Mouse (Mus musculus): ENCODE measurements around the gene Me1.

The Me1 gene

DNA sequence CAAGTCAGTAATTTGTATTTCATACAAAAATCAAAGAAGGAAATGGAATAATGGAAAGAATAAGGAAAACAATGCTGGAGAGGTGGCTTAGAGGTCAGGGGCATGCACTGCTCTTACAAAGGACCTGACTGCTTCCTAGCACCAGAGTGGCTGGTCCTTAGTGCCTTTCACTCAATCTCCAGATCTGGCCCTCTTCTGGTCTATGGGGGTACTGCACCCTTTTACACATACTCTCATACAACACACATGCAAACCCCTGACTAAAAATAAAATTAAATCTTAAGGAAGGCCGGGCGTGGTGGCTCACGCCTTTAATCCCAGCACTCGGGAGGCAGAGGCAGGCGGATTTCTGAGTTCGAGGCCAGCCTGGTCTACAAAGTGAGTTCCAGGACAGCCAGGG, 34.1 kb downstream of the Me1 start:
- in situ Hi-C loops (cut with MboI, MseI): no loop called here

DNA sequence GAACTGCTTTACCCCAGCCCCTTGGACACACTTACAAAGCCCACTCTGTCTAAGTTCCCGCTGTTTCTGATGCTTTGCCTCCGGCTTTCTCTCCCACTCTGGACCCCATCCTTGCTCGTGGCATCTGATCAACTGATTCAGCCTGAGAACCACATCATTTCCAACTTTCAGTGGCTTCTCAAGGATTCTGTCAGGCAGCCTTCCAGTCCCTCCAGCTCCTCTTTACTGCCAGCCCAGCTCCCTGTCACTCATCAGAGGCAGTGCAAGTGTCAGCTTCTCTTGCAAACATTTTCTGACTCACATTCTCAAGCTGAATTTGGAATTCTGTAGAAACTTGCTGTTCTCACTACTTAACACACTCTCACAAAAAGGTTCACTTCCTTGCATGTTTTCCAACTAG, 34.5 kb downstream of the Me1 start:
- in situ Hi-C loops (cut with MboI, MseI): no loop called here

DNA sequence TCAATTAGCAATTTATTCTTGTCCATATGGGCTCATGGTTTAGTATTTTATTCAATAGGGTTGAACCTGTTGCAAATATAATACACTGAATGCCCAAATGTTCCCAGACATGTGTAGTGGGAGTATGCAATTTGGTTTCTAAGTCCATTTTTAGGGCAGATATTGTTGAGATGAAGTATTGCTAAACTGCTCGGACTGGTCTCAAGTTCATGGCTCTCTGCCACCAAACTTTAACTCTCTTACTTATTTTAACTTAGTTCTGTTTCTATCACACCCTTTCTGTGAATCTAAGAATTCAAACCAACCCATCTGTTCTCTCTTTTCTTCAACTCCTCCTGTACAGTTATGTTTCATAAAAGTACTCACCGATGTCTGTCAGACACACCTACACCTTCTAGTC, 35.4 kb downstream of the Me1 start:
- in situ Hi-C loops (cut with MboI, MseI): no loop called here

DNA sequence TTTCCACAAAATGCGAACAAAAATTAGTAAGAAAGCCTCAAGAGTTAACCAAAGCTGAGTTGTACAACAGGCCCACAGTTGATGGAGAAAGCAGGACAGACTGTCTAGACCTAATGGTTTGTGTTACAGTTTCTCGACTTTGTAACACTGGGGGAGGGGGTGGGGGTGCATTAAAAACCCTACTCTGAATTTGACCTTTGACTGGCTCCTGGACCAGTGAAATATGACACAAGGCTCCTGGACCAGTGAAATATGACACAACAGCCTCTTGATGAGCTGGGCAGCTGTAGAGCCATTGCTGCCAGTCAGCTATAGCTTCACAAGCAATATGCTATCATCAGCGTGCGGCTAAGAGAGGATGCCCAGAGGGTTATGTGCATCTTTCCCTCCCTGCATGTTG, 37.4 kb downstream of the Me1 start:
- in situ Hi-C loops (cut with MboI, MseI): no loop called here

DNA sequence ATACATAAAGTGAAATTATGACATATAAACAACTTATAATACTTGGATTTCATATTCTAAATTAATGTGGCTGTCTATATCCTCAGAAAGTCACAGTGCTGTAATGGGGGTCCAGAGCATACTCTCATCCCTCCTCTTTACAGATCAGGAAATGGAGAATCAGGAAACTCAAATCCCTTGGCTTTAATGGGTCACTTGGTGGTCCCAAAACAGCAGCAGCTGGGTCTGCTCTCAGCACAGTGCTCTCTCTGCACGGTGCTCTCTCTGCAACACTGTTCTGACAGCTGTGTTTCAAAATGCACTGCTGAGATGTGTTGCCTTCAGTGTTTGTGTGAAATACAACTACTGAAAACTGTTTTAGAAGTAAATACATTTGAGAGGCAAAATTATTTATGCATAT, 43.6 kb downstream of the Me1 start:
- in situ Hi-C loops (cut with MboI, MseI): no loop called here

DNA sequence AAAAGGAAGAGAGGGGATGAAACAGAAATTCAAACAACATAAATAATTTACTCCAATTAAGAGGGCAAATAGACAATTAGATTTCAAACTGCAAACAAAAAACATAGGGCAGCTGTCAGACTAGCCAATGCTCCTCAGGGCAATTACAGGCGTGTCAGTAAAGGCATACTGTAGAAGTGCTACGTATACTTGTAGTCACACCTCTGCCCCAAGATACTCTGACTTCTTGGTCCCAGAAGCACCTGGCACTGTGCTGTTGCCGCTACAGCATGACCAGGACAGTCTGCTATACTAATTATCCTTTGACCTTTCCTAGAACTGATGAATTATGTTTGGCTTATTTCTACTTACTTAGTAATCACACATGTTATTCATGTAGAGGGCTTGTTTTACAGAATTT, 44.5 kb downstream of the Me1 start:
- in situ Hi-C loops (cut with MboI, MseI): no loop called here

DNA sequence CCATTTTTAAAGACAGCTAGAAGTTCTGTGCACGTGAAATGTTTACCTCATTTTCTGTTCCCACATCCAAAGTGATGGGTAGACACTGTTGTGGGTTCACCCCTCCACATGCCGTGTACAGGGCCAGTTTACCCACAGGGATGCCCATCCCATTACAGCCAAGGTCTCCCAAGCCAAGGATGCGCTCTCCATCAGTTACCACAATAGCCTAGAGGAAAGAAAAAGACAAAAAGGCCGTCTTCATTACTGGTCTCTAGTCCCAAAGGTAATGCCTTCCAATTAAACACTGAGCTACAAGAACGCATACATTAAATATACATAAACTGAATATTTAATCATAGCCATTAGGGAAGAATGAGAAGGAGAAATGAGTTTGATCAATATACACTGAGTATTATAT, 44.9 kb downstream of the Me1 start:
- in situ Hi-C loops (cut with MboI, MseI): no loop called here

DNA sequence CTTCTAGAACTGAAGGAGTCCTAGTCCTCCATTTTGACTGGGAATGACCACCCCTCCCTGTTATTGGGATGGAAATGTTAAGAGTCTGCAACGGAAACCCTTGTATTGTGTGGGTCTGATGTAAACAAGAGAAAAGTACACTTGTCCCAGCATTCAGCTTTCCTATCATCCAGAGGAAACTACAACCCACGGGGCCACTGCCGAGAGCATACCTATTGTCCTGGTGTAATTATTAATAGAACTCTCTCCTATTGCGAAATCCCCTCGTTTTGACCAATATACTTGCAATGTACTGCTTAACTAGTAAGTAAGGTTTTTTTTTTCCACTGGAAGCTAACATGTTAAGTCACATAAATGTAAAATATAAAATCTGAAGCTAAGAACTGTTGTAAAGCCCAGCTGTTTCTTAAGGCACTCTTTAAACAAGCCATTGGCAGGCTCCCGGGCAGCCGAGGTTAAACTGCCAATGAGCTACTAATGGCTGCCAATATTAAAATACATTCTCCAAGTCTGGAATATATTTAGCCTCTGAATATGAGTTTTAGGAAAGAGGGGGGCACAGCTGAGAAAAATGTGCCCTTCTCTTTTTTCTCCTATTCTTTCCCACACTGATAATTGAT, 47.7 kb downstream of the Me1 start:
- in situ Hi-C loops (cut with MboI, MseI): no loop called here

DNA sequence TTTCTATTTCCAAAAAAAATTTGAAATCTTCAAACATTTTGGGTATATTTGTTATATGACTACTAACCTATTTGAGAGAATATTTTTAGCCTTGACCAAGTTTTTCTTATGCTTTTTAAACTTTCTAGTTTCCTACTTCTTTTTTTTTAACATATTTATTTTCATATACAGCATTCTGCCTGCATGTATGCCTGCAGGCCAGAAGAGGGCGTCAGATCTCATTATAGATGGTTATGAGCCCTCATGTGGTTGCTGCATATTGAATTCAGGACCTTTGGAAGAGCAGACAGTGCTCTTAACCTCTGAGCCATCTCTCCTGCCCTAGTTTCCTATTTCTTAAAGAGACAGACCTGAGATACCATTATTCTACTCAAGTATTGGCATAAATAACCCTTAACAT, 48.9 kb downstream of the Me1 start:
- in situ Hi-C loops (cut with MboI, MseI): no loop called here

DNA sequence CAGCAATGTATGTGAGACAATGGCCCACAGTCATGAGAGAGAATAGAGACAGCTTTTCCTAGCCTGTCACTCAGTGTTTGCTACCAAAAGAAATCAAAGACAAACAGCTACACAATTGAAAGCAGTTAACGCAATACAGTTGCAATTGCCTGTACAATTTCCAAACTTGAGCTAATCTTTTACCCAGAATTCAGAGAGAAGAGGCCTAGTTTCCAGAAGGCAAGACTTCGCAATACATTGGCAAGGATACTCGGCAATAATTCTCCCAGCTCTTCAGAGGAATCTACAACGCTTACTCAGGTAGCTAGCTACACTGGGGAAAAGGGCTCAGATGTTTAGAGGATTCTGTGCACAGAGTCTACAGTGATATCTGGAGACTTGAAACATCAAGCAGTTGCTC, 52.3 kb downstream of the Me1 start:
- in situ Hi-C loops (cut with MboI, MseI): no loop called here

DNA sequence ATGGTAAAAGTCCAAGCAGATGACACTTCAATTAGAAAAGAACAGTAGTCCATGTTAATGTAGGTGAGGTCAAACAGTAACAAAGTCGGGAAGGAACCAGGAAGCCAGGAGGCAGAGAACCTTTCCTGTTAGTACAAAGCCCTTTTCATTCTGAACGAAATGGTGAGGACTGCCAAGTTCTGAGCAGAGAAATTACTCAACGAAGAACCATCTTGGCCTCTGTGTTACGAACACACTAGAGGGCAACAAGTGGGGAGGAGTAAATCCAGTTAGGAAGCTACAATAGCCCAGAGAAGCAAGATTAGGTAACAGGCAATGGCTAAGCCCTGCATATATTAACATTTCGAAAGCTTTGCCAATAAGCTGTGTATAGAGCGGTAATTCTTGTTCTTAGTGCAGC, 57.0 kb downstream of the Me1 start:
- in situ Hi-C loops (cut with MboI, MseI): no loop called here

DNA sequence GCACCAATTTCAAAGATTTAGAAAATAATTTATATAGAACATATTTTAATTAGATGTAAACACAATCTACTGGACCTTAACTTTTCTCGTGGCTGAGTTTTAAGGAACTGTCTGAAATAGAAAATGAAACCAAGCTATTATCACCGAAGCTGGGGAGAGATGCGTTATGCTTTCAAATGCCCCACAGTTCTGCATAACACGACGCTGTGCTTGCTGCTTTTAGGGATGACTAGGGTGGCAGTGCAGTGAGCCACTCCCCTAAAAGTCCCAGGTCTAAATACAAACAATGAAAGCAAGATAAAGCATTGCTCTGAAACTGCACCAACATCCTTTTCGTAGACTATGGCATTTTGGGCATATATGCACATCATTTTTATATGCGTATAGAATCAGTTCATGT, 64.6 kb downstream of the Me1 start:
- in situ Hi-C loops (cut with MboI, MseI): no loop called here

DNA sequence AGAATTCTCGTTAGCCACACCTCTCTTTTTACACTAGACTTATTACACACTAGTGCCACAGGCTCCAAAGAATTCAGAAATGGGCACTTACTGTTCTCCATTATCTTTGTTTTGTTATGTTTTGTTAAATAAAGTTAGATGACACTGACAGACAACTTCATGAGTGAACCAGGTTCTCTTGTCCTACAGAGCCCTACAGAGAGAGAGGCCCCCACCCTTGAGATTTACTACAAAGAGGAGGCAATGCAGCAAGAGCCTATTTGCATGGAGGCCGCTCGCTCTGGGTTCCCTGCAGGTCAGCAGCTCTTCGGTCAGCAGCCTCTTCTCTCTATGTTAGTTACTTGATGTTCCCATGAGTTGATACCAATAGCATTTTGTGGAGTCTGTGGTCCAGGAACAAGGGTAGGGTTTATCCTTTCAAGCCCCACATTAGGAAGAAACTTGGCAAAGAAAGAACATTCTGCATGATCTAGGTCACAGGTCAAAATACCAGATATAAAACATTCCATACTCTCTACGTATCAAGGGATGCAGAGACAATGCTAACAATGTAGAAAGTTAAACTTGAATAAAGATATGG, 65.3 kb downstream of the Me1 start:
- in situ Hi-C loops (cut with MboI, MseI): no loop called here

DNA sequence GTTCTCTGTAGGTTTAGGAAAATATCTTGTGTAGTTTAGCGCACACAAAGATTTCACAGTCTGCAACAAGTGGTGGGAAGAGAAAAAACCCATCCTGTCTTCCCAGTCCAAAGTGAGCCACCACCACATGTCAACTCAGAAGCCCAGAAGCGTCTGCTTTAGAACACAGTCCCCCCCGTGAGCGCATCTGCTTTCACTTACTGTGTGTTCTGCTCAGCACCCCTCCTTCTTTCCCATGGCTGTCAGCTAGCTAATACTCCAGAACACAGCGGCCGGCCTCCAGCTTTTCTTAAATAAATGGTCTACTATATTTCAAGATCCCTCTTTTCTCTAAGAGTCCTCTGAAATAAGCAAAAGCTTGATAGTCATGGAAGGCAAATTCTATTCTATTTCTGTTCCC, 66.4 kb downstream of the Me1 start:
- in situ Hi-C loops (cut with MboI, MseI): no loop called here

DNA sequence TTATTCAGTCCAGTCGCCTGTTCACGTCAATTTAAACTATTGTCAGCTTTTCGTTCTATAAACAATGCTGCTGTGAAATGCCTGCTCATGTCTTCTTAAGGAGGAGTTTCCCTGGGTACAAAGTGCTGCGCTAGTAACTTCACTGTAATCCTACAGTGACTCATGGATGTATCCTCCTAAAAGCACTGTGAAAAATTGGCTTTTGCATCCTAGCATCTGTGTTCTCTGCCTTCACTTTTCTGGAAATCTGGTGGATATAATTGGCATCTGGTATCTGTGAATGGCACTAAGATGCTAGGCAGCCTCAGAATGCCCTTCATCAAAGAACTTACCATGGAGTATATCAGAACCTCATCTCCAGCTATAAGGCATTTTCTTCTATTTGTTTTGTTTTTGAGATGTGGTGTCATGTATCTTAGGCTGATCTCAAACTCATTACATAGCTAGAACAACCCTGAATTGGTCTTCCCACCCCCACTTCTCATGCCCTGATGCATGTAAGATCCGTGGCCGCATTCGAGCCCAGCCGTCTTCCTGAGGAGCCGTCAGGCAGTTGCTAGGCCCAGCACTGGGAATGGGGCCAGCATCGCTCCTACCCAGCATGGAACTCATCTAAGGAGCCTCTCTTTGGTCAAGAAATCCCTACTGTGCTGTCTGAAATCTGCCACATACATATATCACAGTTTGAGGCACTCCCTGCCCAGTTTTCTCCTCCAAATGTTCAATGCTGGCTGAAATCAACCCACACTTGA, 67.8 kb downstream of the Me1 start:
- in situ Hi-C loops (cut with MboI, MseI): no loop called here

DNA sequence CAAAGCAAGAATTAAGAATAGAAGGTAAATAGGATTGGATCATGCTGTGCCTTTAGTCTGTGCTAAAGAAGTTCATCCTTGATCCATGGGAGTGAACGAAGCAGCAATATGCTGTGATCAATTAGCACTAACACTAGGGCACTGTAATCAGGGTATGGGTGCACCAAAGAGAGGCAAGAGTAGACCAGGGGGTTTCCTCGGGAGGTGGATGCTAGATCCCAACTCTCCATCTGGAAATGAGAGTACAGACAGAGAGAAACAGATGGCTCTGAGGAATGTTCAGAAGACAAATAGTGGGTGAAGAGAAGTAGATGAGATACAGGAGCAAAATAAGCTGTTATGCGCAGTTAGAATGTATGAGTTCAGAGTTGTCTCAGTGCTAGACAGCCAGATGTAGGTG, 68.8 kb downstream of the Me1 start:
- in situ Hi-C loops (cut with MboI, MseI): no loop called here

DNA sequence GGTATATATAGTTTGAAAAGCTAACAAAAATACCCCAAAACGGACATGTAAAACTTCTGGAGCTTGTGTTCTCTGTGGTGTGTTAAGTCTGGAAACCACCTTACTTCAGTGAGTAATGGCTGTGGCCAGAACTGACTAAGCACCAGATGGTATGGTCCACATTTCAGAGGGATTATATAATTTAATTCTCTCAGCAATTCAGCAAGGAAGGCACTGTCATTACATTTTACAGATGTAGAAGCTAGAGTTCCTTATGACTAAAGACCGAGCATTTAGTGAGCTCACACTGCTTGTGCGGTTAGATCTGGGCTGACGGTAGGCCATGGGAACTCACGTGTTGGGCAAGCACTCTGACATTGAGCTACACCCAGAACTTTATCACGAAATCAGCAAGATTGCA, 71.0 kb downstream of the Me1 start:
- in situ Hi-C loops (cut with MboI, MseI): no loop called here

DNA sequence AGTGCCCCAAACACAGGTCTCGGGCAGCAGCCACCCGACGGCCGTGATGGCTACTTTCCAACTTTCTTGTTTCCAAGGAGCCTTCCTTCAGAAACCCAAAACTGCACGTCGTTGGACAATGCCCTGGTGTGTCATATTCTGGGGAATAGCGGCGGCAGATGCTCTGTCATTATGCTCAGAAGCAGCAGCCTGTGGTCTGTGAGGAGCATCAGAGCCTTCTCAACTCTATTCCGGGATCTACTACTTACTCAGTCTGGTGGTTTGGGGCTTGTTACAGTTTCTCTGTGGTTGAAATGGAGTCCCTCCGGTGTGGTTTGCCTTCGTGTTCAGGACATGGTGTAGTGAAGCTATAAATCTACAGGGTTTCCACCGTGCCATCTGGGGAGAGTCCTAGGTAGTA, 71.7 kb downstream of the Me1 start:
- in situ Hi-C loops (cut with MboI, MseI): no loop called here

DNA sequence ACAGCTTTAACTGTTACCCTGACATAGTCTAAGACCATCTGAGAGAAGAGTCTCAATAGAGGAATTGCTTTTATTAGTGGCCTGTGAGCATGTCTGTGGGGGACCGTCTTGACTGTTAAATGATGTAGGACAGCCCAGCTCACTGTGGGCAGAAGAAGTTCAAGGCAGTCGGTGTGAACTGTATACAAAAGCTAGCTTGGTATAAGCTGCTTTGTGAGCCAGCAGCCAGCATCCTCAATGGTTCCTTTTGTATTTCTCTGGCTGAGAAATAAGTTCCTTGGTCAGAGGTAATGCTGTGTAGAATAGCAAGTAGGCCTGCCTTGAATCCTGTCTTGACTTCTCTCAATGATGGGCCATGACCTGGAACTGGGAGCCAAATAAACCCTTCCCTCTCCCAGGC, 73.7 kb downstream of the Me1 start:
- in situ Hi-C loops (cut with MboI, MseI): no loop called here

DNA sequence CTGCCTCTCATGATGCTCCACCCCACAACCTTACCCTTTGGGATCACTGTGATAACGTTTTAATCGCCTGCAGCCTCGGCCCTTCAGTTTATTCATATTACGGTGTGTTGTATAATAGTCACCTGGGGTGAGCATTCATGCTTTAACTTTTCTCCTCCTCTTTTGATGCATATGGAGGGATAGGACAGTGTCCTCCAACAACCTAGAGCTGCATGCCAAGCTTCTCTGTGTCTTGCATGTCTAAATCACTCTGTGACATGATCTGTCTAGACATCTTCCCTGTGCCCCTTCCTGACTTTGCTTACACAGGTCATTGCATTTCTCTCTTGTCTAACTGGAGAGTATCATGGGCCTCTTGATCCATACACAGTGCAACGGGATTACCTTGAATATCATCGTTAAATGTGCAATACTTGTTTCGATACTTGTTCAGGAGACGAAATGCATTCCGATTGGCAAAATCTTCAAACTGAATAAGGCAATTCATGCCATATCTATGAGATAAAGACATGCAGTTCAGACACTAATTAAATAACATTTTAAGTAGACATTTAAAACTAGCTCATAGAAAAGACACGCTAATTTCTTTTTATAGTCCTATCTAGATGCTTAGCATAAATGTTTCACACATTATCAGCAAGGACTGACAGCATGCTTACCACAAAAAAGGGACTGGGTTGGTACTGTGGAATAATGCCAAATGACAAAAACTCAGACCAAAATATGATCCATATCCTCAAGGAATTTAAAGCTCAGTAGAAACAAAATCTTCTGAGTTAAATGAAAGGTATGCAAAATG, 76.2 kb downstream of the Me1 start:
- in situ Hi-C loops (cut with MboI, MseI): no loop called here

DNA sequence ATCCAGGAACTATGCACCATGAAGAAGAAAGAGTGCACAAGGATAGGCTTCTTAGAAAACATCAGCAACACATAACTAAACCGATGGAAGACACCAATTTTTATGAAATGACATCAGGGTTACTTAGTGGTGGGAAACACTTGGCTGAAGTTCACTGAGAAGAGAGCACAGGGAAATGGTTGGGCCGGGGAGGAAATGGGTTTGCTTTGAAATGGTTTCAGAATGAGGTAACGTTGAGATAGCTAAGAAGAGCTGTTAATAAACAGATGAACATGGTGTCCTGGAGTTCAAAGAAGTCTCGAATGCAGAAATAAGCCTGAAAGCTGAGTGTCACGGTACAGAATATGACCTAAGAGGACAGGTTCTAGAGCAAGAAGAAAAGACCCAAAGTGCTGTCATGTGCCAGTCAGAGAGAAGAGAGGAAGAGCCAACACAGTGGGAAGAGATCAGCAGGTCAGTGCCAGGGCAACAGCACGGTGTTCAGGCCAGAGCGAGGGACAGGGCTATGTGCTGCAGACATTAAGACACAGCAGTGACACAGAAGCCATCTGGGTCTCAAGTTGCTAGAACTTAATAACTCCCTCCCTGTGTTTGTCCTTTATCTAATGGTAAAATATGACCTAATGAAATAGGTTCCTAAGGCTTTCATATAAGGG, 77.8 kb downstream of the Me1 start:
- in situ Hi-C loops (cut with MboI, MseI): no loop called here

DNA sequence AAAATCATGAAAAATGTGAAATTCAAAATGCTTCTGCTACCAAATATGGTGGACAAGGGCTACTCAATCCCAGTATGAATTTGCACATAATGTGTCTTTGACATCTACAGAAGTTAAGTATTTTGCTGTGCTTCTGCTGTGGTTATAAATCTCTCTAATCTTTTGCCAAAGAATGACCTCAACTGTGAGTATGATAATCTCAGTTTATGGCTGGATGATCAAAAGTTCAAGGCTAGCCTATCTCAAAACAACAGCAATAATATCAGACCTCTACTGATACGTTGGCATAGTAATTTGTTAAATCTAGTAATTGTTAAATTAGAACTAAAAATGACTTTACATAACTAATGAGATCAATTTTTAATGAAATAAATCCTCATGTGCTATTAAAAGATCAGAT, 80.0 kb downstream of the Me1 start:
- in situ Hi-C loops (cut with MboI, MseI): no loop called here
